ENCODE assay signal across 21 mouse cellular contexts in the genomic region with DNA sequence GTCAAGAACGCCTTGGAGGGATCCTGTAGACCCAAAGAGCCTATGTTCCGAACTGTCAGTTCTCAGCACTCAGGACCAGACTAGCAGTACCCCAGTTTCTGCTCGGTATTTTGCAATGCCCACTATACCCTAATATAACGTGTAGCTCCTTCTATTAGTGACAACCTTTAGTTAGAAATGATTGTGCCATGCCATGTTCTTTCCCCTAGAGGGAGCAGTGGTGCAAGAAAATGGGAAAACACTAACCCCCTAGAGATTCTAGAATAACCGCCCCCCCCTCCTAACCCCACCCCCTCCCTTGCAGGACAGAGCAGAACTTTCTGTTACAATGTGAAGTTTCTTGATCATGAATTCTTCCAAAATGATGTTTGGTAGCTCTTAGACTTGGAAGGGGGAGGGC. TPM values are rescaled to one million over a fixed set of nuclear protein-coding genes. Genes with fewer than 3 reads are reported as not detected.
A peak's percentile ranks its signal among the peaks of the same experiment; 100 is the strongest.
DNase-seq lines count a peak whose midpoint lies in the region; ATAC-seq and TF ChIP-seq lines count a peak whose summit lies in the region.
"Had no signal": no experiment of that assay in that cellular context is flagged by ENCODE, and none has a peak within 500 bp of the region (broad histone marks: within the 10 kb centered on the region; RNA-seq: fewer than 3 reads in every experiment).

No protein-coding gene starts in this region.

- no peaks in the 10 kb centered on the region for H3K9me3 ChIP-seq in kidney, postnatal 0 days (replicated peaks; ENCODE audit: low read length)
- H3K9me3 ChIP-seq in kidney, embryonic 14.5 days (ENCODE audit: control insufficient read depth, low read length) = no peaks in the 10 kb centered on the region
- H3K9me3 ChIP-seq in MEL (replicated peaks; ENCODE audit: insufficient read depth, low read length) = no peaks in the 10 kb centered on the region
- H3K9me3 ChIP-seq: intestine, embryonic 15.5 days; limb, embryonic 15.5 days; lung, embryonic 15.5 days; midbrain, embryonic 15.5 days had no signal

- peak; percentile 29; the same call in 1 of the 2 replicates for TF ChIP-seq CTCF in kidney, postnatal 0 days (IDR thresholded peaks at IDR 0.05; ENCODE audit: low read depth)
- peak in 1 of 3 experiments; percentile 55; a peak in 3 of 6 replicates for TF ChIP-seq CTCF in MEL (IDR thresholded peaks at IDR 0.05 in 2 of 3, conservative IDR thresholded peaks at IDR 0.05 in 1 of 3; ENCODE audit: control insufficient read depth in 1 of 3, insufficient read depth in 1 of 3, low read depth in 2 of 3, low read length in 3 of 3, poor library complexity in 1 of 3, severe bottlenecking in 1 of 3)

- peaks cover 9% of the 10 kb centered on the region; the same call in 1 of the 2 replicates for H3K4me1 ChIP-seq in kidney, postnatal 0 days (replicated peaks; ENCODE audit: insufficient read depth, low read length)
- H3K4me1 ChIP-seq in kidney, embryonic 14.5 days (ENCODE audit: control insufficient read depth, insufficient read depth, low read length) = peaks cover 6% of the 10 kb centered on the region; the same call in 1 of the 2 replicates
- H3K4me1 ChIP-seq in MEL (ENCODE audit: control insufficient read depth in 1 of 2, insufficient read depth in 2 of 2, low read length in 2 of 2) = peaks cover 4 to 34% of the 10 kb centered on the region in 2 experiments; a peak in 3 of 4 replicates

- H3K9ac ChIP-seq in kidney, postnatal 0 days (ENCODE audit: low read depth, low read length) = no peak overlapping the region
- H3K9ac ChIP-seq in kidney, embryonic 14.5 days (ENCODE audit: low read depth, low read length) = no peak overlapping the region
- no peak overlapping the region for H3K9ac ChIP-seq in MEL (ENCODE audit: control insufficient read depth, low read depth, low read length, poor library complexity, severe bottlenecking)
- H3K9ac ChIP-seq: intestine, embryonic 15.5 days; limb, embryonic 15.5 days; lung, embryonic 15.5 days; midbrain, embryonic 15.5 days had no signal

- no peak overlapping the region for H3K27ac ChIP-seq in kidney, postnatal 0 days
- H3K27ac ChIP-seq in kidney, embryonic 14.5 days (ENCODE audit: low read depth, low read length) = no peak overlapping the region
- H3K27ac ChIP-seq in MEL (ENCODE audit: control insufficient read depth, low read depth, low read length) = peak overlapping the region; percentile 83
- H3K27ac ChIP-seq: embryonic facial prominence, embryonic 10.5 days; intestine, embryonic 15.5 days; limb, embryonic 15.5 days; lung, embryonic 15.5 days; midbrain, embryonic 15.5 days had no signal

- TF ChIP-seq RAD21 in MEL (IDR thresholded peaks at IDR 0.05; ENCODE audit: low read depth, low read length) = no peak; the same call in none of the 2 replicates

- DNase-seq in kidney, postnatal 0 days (ENCODE audit: low spot score) = no peak
- peak; percentile 24 for DNase-seq in retina, postnatal 1 day
- no peak for DNase-seq in retina, embryonic 14.5 days (ENCODE audit: low spot score)
- peak; percentile 63 for DNase-seq in MEL (ENCODE audit: low read depth, low spot score)
- no peak for DNase-seq in urinary bladder, postnatal 14 days (ENCODE audit: low spot score)
- DNase-seq in yolk sac, embryonic 10.5 days (ENCODE audit: low spot score) = no peak
- DNase-seq: cerebellum, adult 11 months; cerebellum, postnatal 36 days; kidney, postnatal 10 days; layer of hippocampus, adult 9-11 months; right cerebral cortex, adult 18-20 months; thymus, adult 18-20 months had no signal

- H3K4me2 ChIP-seq in kidney, postnatal 0 days (ENCODE audit: low read length) = no peak overlapping the region
- no peak overlapping the region for H3K4me2 ChIP-seq in kidney, embryonic 14.5 days (replicated peaks; ENCODE audit: low read depth, low read length)
- H3K4me2 ChIP-seq: intestine, embryonic 15.5 days; limb, embryonic 15.5 days; lung, embryonic 15.5 days; midbrain, embryonic 15.5 days had no signal

- TF ChIP-seq POLR2A in MEL (IDR thresholded peaks at IDR 0.05; ENCODE audit: control insufficient read depth in 1 of 2, insufficient read depth in 1 of 2, low read depth in 1 of 2, low read length in 2 of 2, poor library complexity in 1 of 2) = no peak

- H3K4me3 ChIP-seq in kidney, postnatal 0 days (replicated peaks; ENCODE audit: low read depth, low read length) = no peak overlapping the region
- H3K4me3 ChIP-seq in kidney, embryonic 14.5 days (ENCODE audit: low read length) = no peak overlapping the region
- no peak overlapping the region for H3K4me3 ChIP-seq in MEL (ENCODE audit: control insufficient read depth in 1 of 2, insufficient read depth in 1 of 2, low read depth in 2 of 2, low read length in 2 of 2)
- H3K4me3 ChIP-seq: embryonic facial prominence, embryonic 10.5 days; intestine, embryonic 15.5 days; limb, embryonic 15.5 days; lung, embryonic 15.5 days; midbrain, embryonic 15.5 days had no signal

- TF ChIP-seq EP300 in MEL (IDR thresholded peaks at IDR 0.05; ENCODE audit: low read depth in 1 of 2, low read length in 2 of 2) = no peak

- no peaks in the 10 kb centered on the region for H3K79me2 ChIP-seq in MEL (ENCODE audit: control insufficient read depth, insufficient read depth, low read length, poor library complexity)

- peaks cover 11% of the 10 kb centered on the region; the same call in 1 of the 2 replicates for H3K27me3 ChIP-seq in kidney, postnatal 0 days (ENCODE audit: insufficient read depth, low read length)
- H3K27me3 ChIP-seq in kidney, embryonic 14.5 days (ENCODE audit: control insufficient read depth, insufficient read depth, low read length) = peaks cover 25% of the 10 kb centered on the region
- no peaks in the 10 kb centered on the region for H3K27me3 ChIP-seq in MEL (ENCODE audit: control insufficient read depth in 1 of 2, insufficient read depth in 2 of 2, low read length in 2 of 2)

- no peaks in the 10 kb centered on the region for H3K36me3 ChIP-seq in kidney, postnatal 0 days (ENCODE audit: insufficient read depth, low read length)
- no peaks in the 10 kb centered on the region for H3K36me3 ChIP-seq in kidney, embryonic 14.5 days (ENCODE audit: control insufficient read depth, insufficient read depth, low read length)
- peaks cover 0 to 19% of the 10 kb centered on the region in 2 experiments; a peak in 2 of 4 replicates for H3K36me3 ChIP-seq in MEL (ENCODE audit: control insufficient read depth in 1 of 2, insufficient read depth in 2 of 2, low read length in 2 of 2)
- H3K36me3 ChIP-seq: embryonic facial prominence, embryonic 10.5 days; intestine, embryonic 15.5 days; limb, embryonic 15.5 days; lung, embryonic 15.5 days; midbrain, embryonic 15.5 days had no signal

- no peak for ATAC-seq in kidney, postnatal 0 days (replicated peaks; ENCODE audit: low FRiP score, low read depth)
- no peak for ATAC-seq in kidney, embryonic 14.5 days (ENCODE audit: low FRiP score, low TSS enrichment)
- ATAC-seq: forebrain, embryonic 14.5 days; intestine, embryonic 15.5 days; midbrain, embryonic 15.5 days had no signal

- WGBS in kidney, postnatal 0 days = 76% methylated on average over 5 of the region's 5 CpGs
- 77% methylated on average over 5 of the region's 5 CpGs for WGBS in kidney, embryonic 14.5 days

TF ChIP-seq in MEL, 35 proteins besides CTCF, POLR2A, EP300 and RAD21:
- TF ChIP-seq CHD1 (IDR thresholded peaks at IDR 0.05; ENCODE audit: low read depth, low read length) (no peak), HCFC1 (IDR thresholded peaks at IDR 0.05; ENCODE audit: low read depth, low read length) (peak; percentile 30; the same call in 1 of the 2 replicates), SIN3A (IDR thresholded peaks at IDR 0.05; ENCODE audit: low read length) (no peak), TBP (IDR thresholded peaks at IDR 0.05; ENCODE audit: low read depth, low read length) (no peak), GATA1 (IDR thresholded peaks at IDR 0.05; ENCODE audit: low read depth, low read length) (no peak), ZMIZ1 (IDR thresholded peaks at IDR 0.05; ENCODE audit: low read depth, low read length) (no peak), SMC3 (IDR thresholded peaks at IDR 0.05; ENCODE audit: low read depth, low read length) (0 out of 2 replicates have a peak, but pooled peaks have one; percentile 9), KAT2A (conservative IDR thresholded peaks at IDR 0.05; ENCODE audit: low read depth, low read length) (no peak)

RNA-seq across cellular contexts. Expression of a gene that starts 1.4 kb away (rescaled TPM):
- polyA plus RNA-seq in kidney, postnatal 0 days (2015; fragmentation: Nextera tagmentation; extraction: Ambion mirVana) = 5.3 and 6.1 TPM in 2 replicates
- 3.8 and 8.9 TPM in 2 replicates for polyA plus RNA-seq in kidney, embryonic 14.5 days (2014; fragmentation: Nextera tagmentation; extraction: Ambion mirVana)
- total RNA-seq in MEL (2012; rRNA removed) = 1.2 and 1.5 TPM in 2 replicates
- 1 to 10 TPM in 1 of 2 experiments, not detected in 1; 2.2 TPM for polyA plus RNA-seq in MEL (2012; ENCODE audit: insufficient read depth in 1 of 2, insufficient read length in 2 of 2, low read depth in 1 of 2, low replicate concordance in 2 of 2, missing spikeins in 1 of 2)
- total RNA-seq: granulocyte monocyte progenitor cell, adult 5-6 weeks had no signal

RNA-seq across cellular contexts. Expression of a gene that starts 12.8 kb away (rescaled TPM):
- 0.43 and 0.68 TPM in 2 replicates for polyA plus RNA-seq in kidney, postnatal 0 days (2015; fragmentation: Nextera tagmentation; extraction: Ambion mirVana)
- 0.93 and 1.0 TPM in 2 replicates for polyA plus RNA-seq in kidney, embryonic 14.5 days (2014; fragmentation: Nextera tagmentation; extraction: Ambion mirVana)
- not detected in 2 replicates for total RNA-seq in MEL (2012; rRNA removed)
- polyA plus RNA-seq in MEL (2012; ENCODE audit: insufficient read depth in 1 of 2, insufficient read length in 2 of 2, low read depth in 1 of 2, low replicate concordance in 2 of 2, missing spikeins in 1 of 2) = under 1 TPM in 1 of 2 experiments, not detected in 1; 0.21 TPM
- total RNA-seq: granulocyte monocyte progenitor cell, adult 5-6 weeks; megakaryocyte, adult 5-6 weeks had no signal

RNA-seq across cellular contexts. Expression of a gene that starts 39.4 kb away (rescaled TPM):
- 57.2 and 61.7 TPM in 2 replicates for polyA plus RNA-seq in kidney, postnatal 0 days (2015; fragmentation: Nextera tagmentation; extraction: Ambion mirVana)
- polyA plus RNA-seq in kidney, embryonic 14.5 days (2014; fragmentation: Nextera tagmentation; extraction: Ambion mirVana) = 61.5 and 75.7 TPM in 2 replicates
- 19.2 and 20.9 TPM in 2 replicates for total RNA-seq in MEL (2012; rRNA removed)
- polyA plus RNA-seq in MEL (2012; ENCODE audit: insufficient read depth in 1 of 2, insufficient read length in 2 of 2, low read depth in 1 of 2, low replicate concordance in 2 of 2, missing spikeins in 1 of 2) = 10 to 100 TPM in 1 of 2 experiments, not detected in 1; 25.3 TPM

RNA-seq across cellular contexts. Expression of a gene that starts 39.6 kb away (rescaled TPM):
- polyA plus RNA-seq in kidney, postnatal 0 days (2015; fragmentation: Nextera tagmentation; extraction: Ambion mirVana) = 2.0 and 2.4 TPM in 2 replicates
- polyA plus RNA-seq in kidney, embryonic 14.5 days (2014; fragmentation: Nextera tagmentation; extraction: Ambion mirVana) = 8.5 and 9.3 TPM in 2 replicates
- total RNA-seq in MEL (2012; rRNA removed) = 11.6 and 11.7 TPM in 2 replicates
- polyA plus RNA-seq in MEL (2012; ENCODE audit: insufficient read depth in 1 of 2, insufficient read length in 2 of 2, low read depth in 1 of 2, low replicate concordance in 2 of 2, missing spikeins in 1 of 2) = 10 to 100 TPM in 1 of 2 experiments, not detected in 1; 13.2 TPM

Comparison
In these comparisons a context has a peak if more than half of its experiments do, and no peak if none do; other contexts are left out.
1. DNase-seq: peak in retina, postnatal 1 day (single experiment) and MEL (single experiment); none in kidney, postnatal 0 days (single experiment), retina, embryonic 14.5 days (single experiment), urinary bladder, postnatal 14 days (single experiment) and yolk sac, embryonic 10.5 days (single experiment).